Mouse (Mus musculus) CH12.LX (cell line): ENCODE measurements around the gene Prim2.

Experiments
- CHD1 ChIP-seq: IDR thresholded peaks from 2 replicates; pipeline ENCODE4 v1.6.1; 2012; ENCODE audit warnings: low read depth, low read length, improper control_type of control experiment, inconsistent platforms
- CTCF ChIP-seq, 2 experiments: IDR thresholded peaks in 1 of 2; conservative IDR thresholded peaks in 1 of 2; 2 replicates each; pipeline ENCODE4 v1.5.1; 2011 to 2012; ENCODE audit warnings: low read depth in 2 of 2, low read length in 2 of 2, improper control_type of control experiment in 1 of 2, inconsistent platforms in 1 of 2, mild to moderate bottlenecking in 1 of 2, moderate library complexity in 1 of 2
- ETS1 ChIP-seq: conservative IDR thresholded peaks from 2 replicates; pipeline ENCODE4 v1.6.1; 2012; ENCODE audit warnings: low read depth, mild to moderate bottlenecking, inconsistent platforms, low read length, improper control_type of control experiment, moderate library complexity
- MEF2A ChIP-seq: IDR thresholded peaks from 2 replicates; pipeline ENCODE4 v1.6.1; 2014; ENCODE audit warnings: low read depth, mild to moderate bottlenecking, inconsistent platforms, low read length, improper control_type of control experiment, borderline replicate concordance
- MXI1 ChIP-seq: IDR thresholded peaks from 2 replicates; pipeline ENCODE4 v1.6.1; 2011; ENCODE audit warnings: mild to moderate bottlenecking, low read depth, low read length, improper control_type of control experiment
- NELFE ChIP-seq: IDR thresholded peaks from 2 replicates; pipeline ENCODE4 v1.6.1; 2011; ENCODE audit warnings: low read depth, low read length, improper control_type of control experiment
- POLR2A ChIP-seq: IDR thresholded peaks from 2 replicates; pipeline ENCODE4 v1.6.1; 2011; ENCODE audit warnings: low read depth, mild to moderate bottlenecking, improper control_type of control experiment, low read length
- POLR2AphosphoS2 ChIP-seq: IDR thresholded peaks from 2 replicates; pipeline ENCODE4 v1.6.1; 2011; ENCODE audit warnings: low read depth, low read length, improper control_type of control experiment
- TCF12 ChIP-seq: IDR thresholded peaks from 2 replicates; pipeline ENCODE4 v1.6.1; 2014; ENCODE audit warnings: low read depth, mild to moderate bottlenecking, inconsistent platforms, low read length, improper control_type of control experiment
- USF2 ChIP-seq: conservative IDR thresholded peaks from 2 replicates; pipeline ENCODE4 v1.6.1; 2011; ENCODE audit warnings: low read depth, low read length, improper control_type of control experiment
- ZC3H11A ChIP-seq: IDR thresholded peaks from 2 replicates; pipeline ENCODE4 v1.6.1; 2012; ENCODE audit warnings: low read depth, mild to moderate bottlenecking, inconsistent platforms, low read length, improper control_type of control experiment
- ZKSCAN1 ChIP-seq: IDR thresholded peaks from 2 replicates; pipeline ENCODE4 v1.6.1; 2012; ENCODE audit warnings: low read depth, inconsistent platforms, low read length, improper control_type of control experiment, borderline replicate concordance
- ZNF384 ChIP-seq: IDR thresholded peaks from 2 replicates; pipeline ENCODE4 v1.6.1; 2012; ENCODE audit warnings: low read depth, low read length, improper control_type of control experiment, inconsistent platforms

- TF ChIP-seq POLR2AphosphoS2, result no peak
- no peak for TF ChIP-seq MXI1
- TF ChIP-seq ZNF384, result no peak
- no peak for TF ChIP-seq POLR2A
- peak; percentile 17 to 36; a peak in 2 of 4 replicates for TF ChIP-seq CTCF (conservative IDR thresholded peaks at IDR 0.05 in 1 of 2, IDR thresholded peaks at IDR 0.05 in 1 of 2; ENCODE audit: low read depth in 2 of 2, low read length in 2 of 2)
- no peak for TF ChIP-seq MEF2A
- TF ChIP-seq ZKSCAN1, result no peak
- TF ChIP-seq ZC3H11A, result no peak
- TF ChIP-seq USF2, result no peak
- no peak for TF ChIP-seq ETS1
- TF ChIP-seq CHD1, result no peak
- TF ChIP-seq TCF12, result no peak
- TF ChIP-seq NELFE, result no peak
These were observed 133.2 kb downstream of the Prim2 start for GRCm38 (mm10) chr1:33536272-33537004.
